Mouse (Mus musculus) erythroid progenitor cell, adult 5-6 weeks (primary cell): ENCODE measurements around the gene Zc3hc1. TPM values are rescaled to one million over a fixed set of nuclear protein-coding genes. Genes with fewer than 3 reads are reported as not detected.

Source experiments
- ATAC-seq: replicated peaks from 2 replicates; pipeline ENCODE4 v1.8.0; 2016; ENCODE audit warnings: moderate number of reproducible peaks, mild to moderate bottlenecking, moderate TSS enrichment, inconsistent platforms; ENCODE audit not compliant: poor library complexity, low FRiP score, severe bottlenecking
- total RNA-seq, 2 experiments: library from RNA; stranded (forward) in 1 of 2; stranded (reverse) in 1 of 2; fragments of 150-400 nt in 1 of 2; fragments of 186-747, 209-891 nt in 1 of 2; gene quantifications; 2 replicates each; pipeline versions ENCODE4 v1.2.3 to v1.2.4; 2015 to 2017; ENCODE audit warnings: low replicate concordance in 2 of 2

Gene Zc3hc1
- total RNA-seq, 2 experiments from 2014 or later, result 8.4 to 13.9 TPM

DNA sequence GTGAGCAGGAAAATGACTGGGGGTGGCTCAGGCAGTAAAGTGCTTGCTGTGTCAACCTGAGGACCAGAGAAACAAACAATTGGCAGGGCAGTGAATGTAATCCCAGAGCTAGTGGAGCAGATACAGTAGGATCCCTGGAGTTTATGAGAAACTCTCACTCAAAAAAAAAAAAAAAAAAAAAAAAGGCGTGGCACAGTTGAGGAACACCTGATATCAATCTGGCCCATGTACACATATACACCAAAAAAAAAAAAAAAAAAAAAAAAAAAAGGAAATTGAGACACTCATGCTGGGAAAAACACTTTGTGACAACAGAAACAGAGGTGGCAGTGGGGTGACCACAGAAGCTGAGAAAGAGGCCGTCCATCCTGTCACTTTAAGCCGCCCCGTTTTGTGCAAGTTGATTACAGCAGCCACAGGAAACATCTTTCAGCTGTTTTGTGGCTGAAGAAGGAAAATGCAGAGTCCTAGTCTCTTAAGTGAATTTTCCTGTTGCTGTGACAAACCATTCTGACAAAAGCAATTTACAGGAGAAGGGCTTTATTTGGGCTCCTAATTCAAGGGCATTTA lies 64.8 kb downstream of the Zc3hc1 start:
- no peak for ATAC-seq

DNA sequence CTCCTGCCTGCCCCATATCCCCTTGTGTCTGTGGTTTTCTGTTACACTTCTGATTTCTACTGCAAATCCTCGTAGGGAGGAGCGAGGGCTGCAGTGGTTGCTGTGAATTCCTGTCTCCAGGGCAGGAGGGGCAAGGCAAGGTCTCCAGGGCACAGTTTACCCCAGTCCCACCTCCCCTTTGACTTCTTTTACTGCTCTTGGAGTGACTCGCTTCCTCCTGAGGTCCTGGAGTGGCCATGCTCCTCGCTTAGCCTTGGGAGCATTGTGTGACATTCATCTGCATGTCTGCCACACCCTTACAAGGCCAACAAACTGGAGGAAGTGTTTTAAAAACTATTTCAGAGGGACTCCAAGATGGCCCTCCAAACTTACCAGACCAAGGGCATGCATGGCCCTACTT lies 69.8 kb downstream of the Zc3hc1 start:
- ATAC-seq, result no peak

DNA sequence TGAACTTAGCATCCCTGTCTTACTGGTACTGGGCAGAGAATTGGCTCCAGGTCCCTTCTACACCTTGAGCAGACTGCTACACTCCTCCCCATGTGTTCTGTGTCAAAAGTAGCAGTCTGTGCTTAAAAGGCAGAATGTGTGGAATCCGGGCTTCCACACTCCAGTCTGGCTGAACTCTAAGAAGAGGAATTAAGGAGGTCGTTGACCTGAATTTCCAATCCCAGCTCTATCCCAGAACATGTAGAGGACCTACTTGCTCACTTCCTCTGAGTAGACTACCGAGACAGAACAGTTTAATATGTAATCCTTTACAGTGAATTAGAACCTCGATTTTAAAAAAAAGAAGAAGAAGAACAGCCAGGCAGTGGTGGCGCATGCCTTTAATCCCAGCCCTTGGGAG lies 71.6 kb downstream of the Zc3hc1 start:
- ATAC-seq, result no peak

Other genes with a start within 250 kb of the Zc3hc1 start
- gene Ube2h, start 86.5 kb downstream of the Zc3hc1 start, total RNA-seq (2015; ENCODE audit: low replicate concordance), result 26.8 and 29.9 TPM in 2 replicates
- 36.9 and 47.2 TPM in 2 replicates for gene Ube2h, start 86.5 kb downstream of the Zc3hc1 start, total RNA-seq (2017; ENCODE audit: low replicate concordance)
- 15.5 and 15.9 TPM in 2 replicates for gene Klhdc10, start 10.8 kb upstream of the Zc3hc1 start, total RNA-seq (2015; ENCODE audit: low replicate concordance)
- gene Klhdc10, start 10.8 kb upstream of the Zc3hc1 start, total RNA-seq (2017; ENCODE audit: low replicate concordance), result 18.1 and 23.1 TPM in 2 replicates
- 54.5 and 55.5 TPM in 2 replicates for gene Tmem209, start 118.8 kb upstream of the Zc3hc1 start, total RNA-seq (2015; ENCODE audit: low replicate concordance)
- 47.7 and 61.2 TPM in 2 replicates for gene Tmem209, start 118.8 kb upstream of the Zc3hc1 start, total RNA-seq (2017; ENCODE audit: low replicate concordance)
- gene Ssmem1, start 118.8 kb upstream of the Zc3hc1 start, total RNA-seq (2015; ENCODE audit: low replicate concordance), result not detected in 2 replicates
- gene Ssmem1, start 118.8 kb upstream of the Zc3hc1 start, total RNA-seq (2017; ENCODE audit: low replicate concordance), result not detected in 2 replicates
- gene Cpa2, start 150.6 kb upstream of the Zc3hc1 start, total RNA-seq (2015; ENCODE audit: low replicate concordance), result not detected in 2 replicates
- gene Cpa2, start 150.6 kb upstream of the Zc3hc1 start, total RNA-seq (2017; ENCODE audit: low replicate concordance), result not detected in 2 replicates
- not detected in 2 replicates for gene Cpa4, start 177.3 kb upstream of the Zc3hc1 start, total RNA-seq (2015; ENCODE audit: low replicate concordance)
- gene Cpa4, start 177.3 kb upstream of the Zc3hc1 start, total RNA-seq (2017; ENCODE audit: low replicate concordance), result not detected in 2 replicates
- gene Cpa5, start 220.0 kb upstream of the Zc3hc1 start, total RNA-seq (2015; ENCODE audit: low replicate concordance), result not detected in 2 replicates
- gene Cpa5, start 220.0 kb upstream of the Zc3hc1 start, total RNA-seq (2017; ENCODE audit: low replicate concordance), result not detected in 2 replicates
- gene Cpa1, start 248.2 kb upstream of the Zc3hc1 start, total RNA-seq (2015; ENCODE audit: low replicate concordance), result not detected in 2 replicates
- not detected in 2 replicates for gene Cpa1, start 248.2 kb upstream of the Zc3hc1 start, total RNA-seq (2017; ENCODE audit: low replicate concordance)